Mouse (Mus musculus) stomach, postnatal 0 days (tissue): Measurements from ENCODE around the gene E2f8.

Source experiments
- CTCF ChIP-seq: IDR thresholded peaks from 2 replicates; pipeline ENCODE4 v1.5.1; 2016; ENCODE audit warnings: antibody characterized with exemption, low read depth, mild to moderate bottlenecking, moderate library complexity
- EP300 ChIP-seq: optimal IDR thresholded peaks from 2 replicates; pipeline ENCODE3; 2016; ENCODE audit warnings: antibody characterized with exemption

GRCm38 (mm10) chr7:48917988-48918387 is 36.6 kb upstream of the E2f8 start:
- TF ChIP-seq CTCF (no peak), EP300 (no peak)
